Mouse (Mus musculus): ENCODE measurements around the gene Tcf25.

Gene Tcf25

DNA sequence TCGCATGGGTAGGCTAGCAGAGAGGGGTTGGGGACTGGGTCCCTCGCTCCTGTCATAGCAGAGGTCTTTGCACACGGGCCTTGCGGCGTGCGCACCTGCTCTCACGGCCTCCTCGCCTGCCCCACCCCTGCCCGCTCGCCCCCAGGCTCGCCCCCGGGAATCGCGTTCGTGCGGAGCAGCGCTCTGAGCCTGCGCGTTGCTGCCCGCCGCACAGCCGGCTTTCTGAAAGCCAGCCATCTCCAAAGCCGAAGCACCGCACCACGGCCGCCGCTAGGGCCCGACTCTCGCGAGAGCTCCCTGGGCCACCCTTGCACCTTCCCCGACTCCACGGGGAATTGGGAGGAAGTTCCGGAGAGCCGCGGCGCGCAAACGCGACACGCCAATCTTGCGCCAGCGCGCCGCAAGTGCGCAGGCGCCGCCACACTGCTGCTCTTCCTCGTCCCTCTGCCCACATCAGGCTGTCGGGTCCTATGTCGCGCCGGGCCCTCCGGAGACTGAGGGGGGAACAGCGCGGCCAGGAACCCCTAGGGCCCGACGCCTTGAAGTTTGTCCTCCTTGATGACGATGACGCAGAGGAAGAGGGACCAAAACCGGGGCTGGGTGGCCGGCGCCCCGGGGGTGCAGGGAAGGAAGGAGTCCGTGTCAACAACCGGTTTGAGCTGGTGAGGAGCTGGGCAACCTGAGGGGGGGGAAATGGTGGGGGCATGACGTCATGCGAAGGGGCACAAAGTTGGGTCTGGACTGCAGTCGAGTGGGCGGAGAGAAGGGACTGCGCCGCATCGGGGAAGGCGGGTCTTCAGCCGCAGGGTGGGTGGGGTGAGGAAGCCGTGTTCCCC is at the start of gene Tcf25:
Gene Tcf25 (plus strand): TSS at position 351 of the 836 bp plus-strand sequence.
- DNase-seq (ENCODE audit: low spot score): peak; percentile 98

DNA sequence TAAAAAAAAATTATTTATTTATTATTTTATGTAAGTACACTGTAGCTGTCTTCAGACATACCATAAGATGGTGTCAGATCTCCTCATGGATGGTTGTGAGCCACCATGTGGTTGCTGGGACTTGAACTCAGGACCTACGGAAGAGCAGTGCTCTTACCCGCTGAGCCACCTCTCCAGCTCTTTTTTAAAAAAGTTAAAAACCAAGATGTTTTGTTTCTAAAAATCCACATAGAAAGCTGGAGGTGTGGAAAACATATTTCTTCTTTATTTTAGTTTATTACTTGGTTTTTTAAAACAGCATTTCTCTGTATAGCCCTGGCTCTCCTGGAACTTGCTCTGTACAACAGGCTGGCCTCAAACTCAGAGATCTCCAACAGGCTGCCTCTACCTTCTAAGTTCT is 45.0 kb upstream of the Tcf25 start:
- no peak for DNase-seq (ENCODE audit: low spot score)

DNA sequence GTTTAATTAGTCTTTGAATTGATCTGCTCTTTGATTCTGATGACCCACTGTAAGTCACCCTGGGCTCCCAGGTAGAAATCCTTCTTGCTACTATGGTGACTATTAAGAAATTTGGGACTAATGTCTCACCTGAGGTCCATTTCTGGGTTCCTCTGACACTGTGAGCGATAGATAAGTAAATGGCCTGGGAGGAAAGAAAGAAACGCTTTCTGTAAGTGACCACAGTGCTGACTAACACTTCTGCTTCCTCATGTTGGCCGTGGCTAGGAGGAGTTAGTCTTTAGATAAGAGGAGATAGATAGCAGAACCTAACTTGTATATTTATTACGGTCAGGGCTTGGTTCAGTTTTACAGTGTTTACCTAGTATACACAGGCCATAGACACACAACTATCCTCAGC is 44.2 kb upstream of the Tcf25 start:
- no peak for DNase-seq (ENCODE audit: low spot score)

DNA sequence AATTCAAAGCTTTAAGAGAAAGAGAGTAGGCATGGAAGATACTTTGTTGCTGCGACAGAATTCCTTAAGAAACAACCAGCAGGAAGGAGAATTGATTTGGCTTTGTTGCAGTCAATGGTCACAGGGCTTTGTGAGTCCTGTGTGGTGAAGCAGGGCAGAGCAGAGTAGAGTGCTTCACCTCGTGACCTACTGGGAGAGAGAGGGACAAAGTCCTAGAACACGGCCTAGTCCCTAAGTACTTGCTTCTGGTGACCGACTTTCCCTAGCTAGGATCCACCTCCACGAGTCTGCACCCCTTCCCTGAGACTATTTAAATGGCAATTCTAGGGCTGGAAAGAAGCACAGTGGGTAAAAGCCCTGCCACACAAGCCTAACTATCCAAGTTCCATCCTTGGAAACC is 43.6 kb upstream of the Tcf25 start:
- no peak for DNase-seq (ENCODE audit: low spot score)

DNA sequence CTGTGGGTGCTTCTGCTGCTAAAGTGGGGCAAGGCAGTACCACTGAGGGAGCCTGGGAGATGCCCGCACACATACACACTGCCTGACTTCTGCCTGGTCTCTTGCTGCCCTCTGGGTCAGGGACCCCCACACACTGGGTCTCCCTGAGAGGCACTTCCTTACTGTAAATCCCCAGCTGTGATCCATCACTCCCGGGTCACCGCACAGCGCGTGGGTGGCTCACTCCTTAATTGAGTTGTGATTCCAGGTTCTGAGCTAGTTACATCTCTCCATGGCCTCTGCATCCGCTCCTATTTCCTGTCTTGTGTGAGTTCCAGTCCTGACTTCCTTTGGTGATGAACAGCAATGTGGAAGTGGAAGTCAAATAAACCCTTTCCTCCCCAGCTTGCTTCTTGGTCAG is 42.9 kb upstream of the Tcf25 start:
- no peak for DNase-seq (ENCODE audit: low spot score)

DNA sequence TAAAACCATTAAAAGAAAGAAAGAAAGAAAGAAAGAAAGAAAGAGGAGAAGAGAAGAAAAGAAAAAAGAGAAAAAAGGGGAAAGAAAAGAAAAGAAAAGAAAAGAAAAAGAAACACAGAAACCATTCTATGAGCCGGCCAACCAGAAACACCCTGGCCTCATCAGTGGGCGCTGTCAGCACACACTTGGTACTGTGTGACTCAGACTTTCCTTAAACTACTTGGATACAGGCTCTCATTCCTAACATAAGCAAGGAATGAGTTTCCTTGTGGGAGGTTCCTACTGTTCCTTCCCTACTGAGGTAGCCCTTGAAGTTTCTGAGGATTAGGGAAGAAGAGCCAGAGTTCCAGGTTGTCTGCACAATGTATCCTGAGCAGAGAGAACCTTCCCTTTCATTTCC is 42.3 kb upstream of the Tcf25 start:
- no peak for DNase-seq (ENCODE audit: low spot score)

DNA sequence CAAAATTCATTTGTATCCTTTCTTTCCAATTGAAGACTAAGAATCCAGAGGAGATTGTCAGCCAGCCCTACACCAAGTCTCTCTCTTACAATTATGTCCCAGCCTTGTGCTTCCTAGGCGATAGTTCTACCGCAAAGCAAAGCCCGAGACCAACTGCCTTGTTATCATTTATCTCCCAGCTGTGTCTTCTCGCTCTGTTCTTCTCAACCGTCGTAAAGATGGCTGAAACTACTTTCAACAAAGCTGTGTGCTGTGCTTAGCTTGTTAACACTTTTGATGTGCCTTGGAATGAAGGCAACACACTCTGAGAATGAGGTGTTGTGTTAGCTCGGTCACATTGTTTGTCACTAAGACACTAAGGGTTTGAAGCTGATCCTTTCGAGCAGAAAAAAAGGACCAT is 41.7 kb upstream of the Tcf25 start:
- DNase-seq (ENCODE audit: low spot score): no peak

DNA sequence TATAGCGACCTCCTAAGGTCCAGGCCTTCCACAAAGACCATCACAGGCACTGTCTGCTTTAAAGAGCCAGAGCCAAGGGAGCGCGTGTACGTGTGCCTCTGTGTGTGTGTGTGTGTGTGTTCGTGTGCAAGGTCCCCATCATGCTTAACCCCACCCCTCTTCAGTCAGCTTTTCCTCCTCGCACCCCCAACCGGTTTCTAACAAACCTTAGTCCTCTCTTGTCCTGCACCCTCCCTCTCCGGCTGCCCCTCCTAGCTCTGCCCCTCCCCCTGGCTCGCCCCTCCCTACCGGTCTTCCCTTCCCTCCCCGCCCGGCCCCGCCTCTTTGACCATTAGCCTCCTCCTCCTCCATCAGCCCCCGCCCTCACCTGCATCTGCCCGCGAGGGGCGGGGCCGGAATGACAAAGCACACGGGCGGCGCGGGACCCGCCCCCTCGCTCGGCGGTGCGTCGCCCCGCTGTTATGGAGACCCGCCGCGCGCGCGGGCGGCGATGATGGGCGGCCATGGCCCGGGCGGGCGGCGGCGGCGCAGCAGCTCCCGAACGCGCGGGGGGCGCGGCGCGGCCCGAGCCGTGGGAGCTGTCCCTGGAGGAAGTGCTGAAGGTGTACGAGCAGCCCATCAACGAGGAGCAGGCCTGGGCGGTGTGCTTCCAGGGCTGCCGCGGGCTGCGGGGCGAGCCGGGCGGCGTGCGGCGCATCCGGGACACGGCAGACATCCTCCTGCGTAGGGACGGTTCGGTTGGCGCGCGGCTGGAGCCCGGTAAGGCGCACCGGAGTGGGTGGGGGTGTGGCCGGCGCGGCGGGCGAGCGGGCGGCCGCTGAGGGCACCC is 41.1 kb upstream of the Tcf25 start, which contains the start of gene Spire2:
Gene Spire2 (plus strand): TSS at position 452 of the 829 bp plus-strand sequence.
- DNase-seq (ENCODE audit: low spot score): peak; percentile 73

DNA sequence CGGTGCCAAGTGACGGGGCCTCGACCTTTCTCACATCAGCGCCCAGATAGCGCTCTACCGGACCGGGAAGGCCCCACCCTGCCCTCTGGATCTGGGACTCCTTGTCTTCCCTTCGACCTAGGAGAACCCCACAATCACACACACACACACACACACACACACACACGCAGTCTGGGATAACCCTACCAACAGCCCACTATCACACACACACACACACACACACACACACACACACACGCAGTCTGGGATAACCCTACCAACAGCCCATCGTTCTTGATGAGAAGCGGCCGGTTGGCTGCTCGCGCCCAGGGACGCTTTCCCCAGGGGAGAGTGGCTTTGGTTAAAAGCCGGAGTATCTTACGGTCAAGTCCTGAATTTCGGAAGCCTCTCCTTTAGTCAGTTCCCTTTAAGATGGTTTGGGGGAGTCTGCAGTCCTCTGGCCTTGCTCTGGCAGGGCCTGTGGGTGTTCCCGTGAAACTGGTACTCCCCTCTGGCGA is 40.4 kb upstream of the Tcf25 start:
- no peak for DNase-seq (ENCODE audit: low spot score)

DNA sequence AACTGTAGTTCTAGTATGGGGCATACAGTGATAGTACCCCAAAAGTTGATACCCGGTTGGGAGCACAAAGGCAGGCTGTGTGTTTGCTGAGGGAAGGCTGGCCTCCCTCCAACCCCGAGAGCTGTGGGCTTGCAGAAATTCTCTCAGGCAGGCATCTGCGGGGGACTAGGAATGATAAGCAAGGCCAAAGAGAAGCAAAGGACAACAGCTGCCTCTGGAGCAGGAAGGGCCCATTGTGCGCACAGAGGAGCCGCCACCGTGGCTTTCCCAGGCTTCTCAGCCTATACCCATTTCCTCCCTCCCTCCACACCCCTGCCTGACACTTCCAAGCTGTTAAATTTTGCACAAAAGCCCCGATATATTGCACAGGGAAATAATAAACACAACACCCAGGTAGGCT is 39.7 kb upstream of the Tcf25 start:
- DNase-seq (ENCODE audit: low spot score): no peak

DNA sequence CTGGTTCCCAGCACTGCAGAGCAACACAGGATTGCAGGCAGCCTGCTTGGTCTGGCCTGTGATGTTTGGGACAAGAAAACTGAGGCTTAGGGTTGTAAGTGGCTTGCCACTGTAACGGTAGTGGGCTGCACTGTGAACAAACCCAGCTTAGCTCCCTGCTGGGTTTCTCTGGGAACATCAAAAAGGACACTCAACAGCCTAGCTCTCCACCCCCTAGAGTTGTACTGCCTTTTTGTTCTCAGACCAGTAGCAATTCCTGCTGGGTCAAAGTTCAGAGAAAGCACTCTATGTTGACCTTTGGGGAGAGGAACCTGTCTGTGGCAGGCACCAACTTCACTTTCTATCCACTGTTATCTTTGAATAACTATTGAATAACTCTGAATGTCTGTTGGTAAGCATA is 39.1 kb upstream of the Tcf25 start:
- no peak for DNase-seq (ENCODE audit: low spot score)

DNA sequence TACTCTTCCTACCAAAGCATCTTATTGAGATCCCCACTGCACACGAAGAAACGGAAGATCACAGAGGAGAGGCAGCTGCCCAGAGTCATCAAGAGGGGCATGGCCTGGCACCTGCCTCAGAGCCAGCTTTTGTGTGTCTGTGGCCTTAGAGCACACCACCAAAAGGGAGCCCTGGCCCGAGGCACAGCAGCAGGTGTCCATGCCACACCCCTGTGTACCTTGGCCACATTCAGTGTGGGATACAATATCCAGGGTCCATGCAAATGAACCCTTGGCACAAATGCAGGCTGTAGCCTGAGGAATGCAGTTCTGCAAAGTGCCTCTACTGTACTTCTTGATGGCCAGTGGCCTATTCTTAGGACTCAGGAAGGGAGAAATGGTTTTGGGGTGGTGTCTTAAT is 36.1 kb upstream of the Tcf25 start:
- DNase-seq (ENCODE audit: low spot score): no peak

DNA sequence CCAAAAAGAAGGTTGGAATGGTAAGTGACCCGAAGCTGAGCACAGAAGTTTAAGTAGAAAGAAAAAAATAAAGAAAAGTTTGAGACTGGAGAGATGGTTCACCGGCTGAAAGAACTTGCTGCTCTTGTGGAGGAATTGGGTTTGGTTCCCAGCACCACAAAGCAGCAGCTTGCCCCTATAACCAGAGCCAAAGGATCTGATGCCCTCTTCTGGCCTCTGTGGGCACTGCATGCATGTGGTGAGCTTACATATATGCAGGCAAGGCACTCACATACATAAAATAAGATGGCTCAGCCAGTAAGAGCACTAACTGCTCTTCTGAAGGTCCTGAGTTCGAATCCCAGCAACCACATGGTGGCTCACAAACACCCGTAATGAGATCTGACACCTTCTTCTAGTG is 33.5 kb upstream of the Tcf25 start:
- no peak for DNase-seq (ENCODE audit: low spot score)

DNA sequence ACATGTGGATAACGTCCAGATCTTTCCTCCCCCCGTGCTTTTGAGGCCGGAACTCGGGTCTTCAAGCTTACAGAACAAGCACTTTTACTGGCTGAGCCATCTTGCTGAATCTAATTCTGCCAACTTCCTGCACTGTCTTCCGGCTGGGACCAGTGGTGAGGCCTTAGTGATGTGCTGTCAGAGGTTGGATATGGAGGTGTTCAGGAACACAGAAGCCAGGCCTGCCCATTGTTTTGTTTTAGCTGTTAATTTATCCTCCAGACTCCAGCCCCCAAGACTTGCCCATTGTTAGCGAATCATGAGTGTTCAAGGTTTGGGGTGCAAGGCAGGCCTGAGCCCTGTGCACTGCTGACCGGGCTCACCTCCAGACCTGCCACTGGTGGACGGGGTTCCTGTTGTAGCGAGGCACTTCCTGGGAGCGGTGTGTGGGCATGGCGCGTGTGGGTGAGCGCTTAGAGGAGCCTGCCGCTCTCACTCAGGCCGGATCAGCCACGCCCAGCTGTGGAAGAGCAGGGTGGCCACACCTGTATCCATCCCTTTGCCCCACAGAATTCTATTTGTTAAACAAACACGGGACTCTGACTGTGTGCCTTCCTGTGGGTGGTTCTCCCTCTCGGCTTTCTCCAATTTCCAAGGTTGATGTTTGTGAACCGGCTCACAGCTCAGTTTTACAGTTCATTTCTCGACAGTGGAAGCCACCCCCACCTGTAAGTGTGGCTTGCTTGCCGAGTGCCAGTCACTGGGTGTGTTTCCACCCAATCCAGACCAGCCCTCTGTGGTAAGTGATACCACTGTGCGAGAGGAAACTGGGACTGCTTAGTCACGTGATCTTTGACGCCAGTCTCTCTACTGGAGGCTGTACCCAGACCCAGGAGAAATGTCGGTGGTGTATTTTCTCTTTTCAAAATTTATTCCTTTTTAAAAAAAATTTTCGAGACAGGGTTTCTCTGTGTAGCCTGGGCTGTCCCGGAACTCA is 32.2 kb upstream of the Tcf25 start:
- DNase-seq (ENCODE audit: low spot score): no peak

DNA sequence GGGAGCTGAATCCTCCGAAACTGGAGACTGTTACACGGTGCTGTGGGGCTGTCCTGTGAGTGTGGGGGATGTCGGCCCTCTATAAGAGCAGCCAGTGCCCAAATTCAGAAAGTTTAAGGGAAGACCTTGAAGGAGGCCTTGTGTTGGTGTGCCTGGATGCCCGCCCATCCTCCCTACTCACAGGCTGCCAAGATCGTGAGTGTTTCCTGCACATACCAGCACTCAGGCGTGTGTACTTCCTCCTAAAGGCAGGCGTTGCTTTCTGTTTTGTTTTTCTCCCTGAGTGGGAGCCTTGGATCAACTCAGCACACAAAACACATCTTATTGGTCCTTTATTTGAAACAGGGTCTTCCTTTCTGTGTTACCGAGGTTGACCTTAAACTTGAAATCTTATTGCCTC is 31.3 kb upstream of the Tcf25 start:
- DNase-seq (ENCODE audit: low spot score): no peak

DNA sequence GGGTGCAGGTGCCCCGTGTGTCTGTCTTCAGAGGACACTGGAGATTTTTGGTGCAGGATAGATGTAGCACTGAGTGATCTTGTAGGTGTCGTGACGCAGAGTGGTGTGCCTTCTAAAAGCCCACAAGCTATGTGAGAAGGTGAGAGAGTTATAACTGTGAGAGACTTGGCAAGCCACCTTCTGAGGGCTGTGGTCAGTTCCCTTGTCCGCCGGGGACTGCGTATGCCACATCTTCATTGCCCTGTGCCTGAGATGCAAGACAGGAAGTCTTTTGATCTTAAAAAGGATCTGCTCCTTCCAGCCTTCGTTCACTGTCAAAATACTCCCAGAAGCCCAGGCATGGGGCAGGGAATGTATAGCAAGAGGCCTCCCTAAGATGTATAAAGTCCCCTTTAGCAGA is 30.6 kb upstream of the Tcf25 start:
- no peak for DNase-seq (ENCODE audit: low spot score)

DNA sequence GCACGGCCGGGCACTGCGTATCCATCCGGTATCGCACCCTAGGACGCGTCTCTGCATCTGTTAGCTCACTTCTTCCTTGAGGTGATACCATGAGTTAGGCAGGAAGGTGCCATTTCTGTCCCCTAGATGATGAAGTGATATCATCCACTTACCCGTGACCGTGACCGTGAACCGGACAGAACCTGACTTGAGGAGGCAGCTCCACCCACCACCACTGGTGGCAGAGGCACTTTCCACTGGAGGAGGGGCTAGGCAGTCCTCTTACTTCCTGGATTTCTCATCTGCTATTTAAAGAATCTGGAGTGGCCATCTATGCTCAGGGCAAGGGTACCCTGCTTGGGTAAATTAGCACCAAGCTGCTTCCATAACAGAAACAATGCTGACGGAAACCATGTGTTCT is 30.1 kb upstream of the Tcf25 start:
- no peak for DNase-seq (ENCODE audit: low spot score)

DNA sequence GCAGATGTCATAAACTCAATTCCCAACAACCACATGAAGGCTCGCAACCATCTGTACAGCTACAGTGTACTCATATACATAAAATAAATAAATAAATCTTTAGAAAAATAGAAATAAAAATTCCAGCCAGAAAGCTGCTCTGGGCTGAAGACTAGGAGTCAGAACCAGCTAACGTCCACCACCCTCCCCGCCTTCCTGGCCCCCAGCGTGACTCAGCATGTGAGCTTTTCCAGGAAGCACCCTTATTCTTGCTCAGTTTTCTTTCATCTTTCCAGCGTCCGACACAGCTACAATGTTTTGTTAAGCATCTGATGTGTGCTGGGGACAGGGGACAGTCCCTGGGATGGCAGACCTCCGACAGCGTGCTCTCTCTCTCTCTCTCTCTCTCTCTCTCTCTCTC is 28.4 kb upstream of the Tcf25 start:
- no peak for DNase-seq (ENCODE audit: low spot score)

DNA sequence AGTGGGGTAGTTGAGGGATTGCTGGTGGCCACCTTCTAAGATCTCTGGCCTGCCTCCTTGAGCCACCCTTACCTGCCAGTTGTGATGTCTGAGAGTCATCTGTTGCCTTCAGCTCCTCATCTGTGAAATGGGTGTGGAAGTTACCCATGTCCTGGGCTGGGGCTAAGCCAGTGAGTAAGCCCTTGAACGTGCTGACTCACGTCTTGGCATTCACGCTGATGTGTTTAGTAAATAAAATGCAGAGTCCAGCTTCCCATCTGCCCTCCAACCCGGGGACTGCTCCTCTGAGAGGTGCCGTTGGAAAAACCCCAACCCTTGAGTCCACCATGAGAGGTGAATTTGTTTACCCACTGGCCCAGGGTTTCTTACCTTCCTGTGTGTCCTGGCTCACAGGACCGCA is 27.7 kb upstream of the Tcf25 start:
- DNase-seq (ENCODE audit: low spot score): no peak

DNA sequence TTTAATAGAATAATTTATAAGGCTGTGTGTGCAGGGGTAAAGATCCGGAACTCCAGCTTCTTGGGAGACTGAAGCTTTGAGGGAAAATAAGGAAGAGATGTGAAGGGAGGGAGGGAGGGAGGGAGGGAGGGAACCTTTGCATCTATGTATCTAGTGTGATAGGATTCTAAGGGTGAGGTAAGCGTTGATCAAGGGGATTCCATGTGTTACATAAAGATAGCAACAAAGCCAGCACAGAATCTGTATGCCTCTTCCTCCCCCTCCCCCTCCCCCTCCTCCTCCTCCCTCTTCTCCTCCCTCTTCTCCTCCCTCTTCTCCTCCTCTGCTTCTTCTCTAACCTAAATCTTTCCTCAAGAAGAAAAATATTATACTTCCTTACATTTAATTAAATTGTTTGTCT is 26.3 kb upstream of the Tcf25 start:
- no peak for DNase-seq (ENCODE audit: low spot score)

DNA sequence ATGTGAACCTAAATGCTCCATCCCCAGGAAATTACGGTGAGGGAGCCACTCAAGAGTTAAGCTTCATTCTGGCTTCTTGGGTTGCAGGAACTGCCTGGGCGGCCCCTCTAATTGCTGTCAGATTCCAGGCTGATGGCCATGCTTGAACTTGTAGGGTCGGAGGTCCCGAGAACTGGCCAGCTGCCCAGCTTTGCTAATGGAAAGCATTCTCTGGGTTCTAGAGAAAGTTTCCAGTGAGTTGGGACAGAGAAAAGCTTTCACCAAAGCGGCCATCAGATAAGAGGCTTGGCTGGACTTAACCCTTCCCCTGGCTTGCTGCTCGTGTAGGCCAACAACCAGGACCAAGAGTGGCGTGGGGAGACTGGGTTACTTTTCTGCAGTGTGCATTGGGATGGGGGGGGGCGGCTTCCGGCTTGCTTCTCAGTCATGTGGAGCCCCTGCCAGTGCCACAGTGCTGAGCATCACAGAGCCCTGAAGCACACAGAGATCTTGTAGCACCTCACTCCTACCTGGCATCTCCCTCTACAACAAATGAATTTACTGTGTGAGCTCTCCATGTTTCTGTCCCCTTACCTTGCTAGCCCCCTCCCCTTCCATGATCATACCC is 25.2 kb upstream of the Tcf25 start:
- no peak for DNase-seq (ENCODE audit: low spot score)

DNA sequence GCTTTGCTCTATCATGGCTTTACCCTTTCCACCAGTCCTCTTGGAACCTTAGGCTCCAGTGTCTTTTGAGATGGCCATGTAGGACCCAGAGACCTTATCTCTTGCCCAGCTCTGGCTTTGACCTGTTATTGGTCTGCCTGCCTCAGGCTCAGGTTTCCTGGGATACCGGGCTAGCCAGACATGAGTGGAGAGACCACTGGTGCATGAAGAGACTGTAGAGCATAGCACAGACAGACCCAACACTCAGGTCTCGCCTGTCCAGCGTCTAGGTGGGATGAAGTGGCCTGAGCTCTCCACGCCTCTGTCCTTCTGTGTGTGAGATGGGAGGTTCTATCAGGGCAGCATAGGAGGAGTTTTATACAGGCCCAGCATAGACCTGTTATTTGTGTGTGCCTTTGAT is 24.5 kb upstream of the Tcf25 start:
- no peak for DNase-seq (ENCODE audit: low spot score)

All from T-cell, adult 2 months (primary cell).